Mouse (Mus musculus): ENCODE measurements around the gene Ing1.

Gene Ing1

GRCm38 (mm10) chr8:11585513-11586373 is 30.4 kb downstream of the Ing1 start:
- DNase-seq (ENCODE audit: low read depth in 1 of 2, low spot score in 2 of 2): no peak

- no peak for DNase-seq (ENCODE audit: low read depth in 1 of 2, low spot score in 2 of 2)
Measured at GRCm38 (mm10) chr8:11586374-11586745, 31.0 kb downstream of the Ing1 start.

GRCm38 (mm10) chr8:11591837-11592236 is 36.5 kb downstream of the Ing1 start:
- DNase-seq (ENCODE audit: low read depth in 1 of 2, low spot score in 2 of 2): no peak

- no peak for DNase-seq (ENCODE audit: low read depth in 1 of 2, low spot score in 2 of 2)
Measured at GRCm38 (mm10) chr8:11592296-11592695, 36.9 kb downstream of the Ing1 start.

GRCm38 (mm10) chr8:11593222-11593884 is 38.0 kb downstream of the Ing1 start:
- no peak for DNase-seq (ENCODE audit: low read depth in 1 of 2, low spot score in 2 of 2)

GRCm38 (mm10) chr8:11600301-11600951 is 45.1 kb downstream of the Ing1 start:
- DNase-seq (ENCODE audit: low read depth in 1 of 2, low spot score in 2 of 2): no peak

- peak in 1 of 2 experiments; percentile 31 for DNase-seq (ENCODE audit: low read depth in 1 of 2, low spot score in 2 of 2)
Measured at GRCm38 (mm10) chr8:11602006-11602680, 46.8 kb downstream of the Ing1 start.

GRCm38 (mm10) chr8:11608848-11609247 is 53.5 kb downstream of the Ing1 start:
- DNase-seq (ENCODE audit: low read depth in 1 of 2, low spot score in 2 of 2): no peak
